Mouse (Mus musculus) hindbrain, embryonic 14.5 days (tissue): ENCODE measurements around the gene Ubr4. TPM values are rescaled to one million over a fixed set of nuclear protein-coding genes. Genes with fewer than 3 reads are reported as not detected.

Source experiments
- ATAC-seq: fragments of 200-750 bp; cut with Nextera tagmentation; 2 replicates; pipeline ENCODE4 v1.8.0; 2017; ENCODE audit warnings: moderate number of reproducible peaks, mild to moderate bottlenecking, moderate TSS enrichment, moderate library complexity; ENCODE audit not compliant: low FRiP score
- DNase-seq: peaks from one replicate; pipeline ENCODE4 v3.0.0-alpha.2; 2015; ENCODE audit warnings: low spot score
- H3K27ac ChIP-seq: fragments of 300-500 bp; sonication (generic); 2 replicates; pipeline ENCODE4 v1.5.1; 2014; ENCODE audit warnings: mild to moderate bottlenecking, moderate library complexity
- H3K27me3 ChIP-seq: fragments of 300-500 bp; sonication (generic); 2 replicates; pipeline ENCODE4 v1.6.1; 2014; ENCODE audit warnings: mild to moderate bottlenecking, low read length, mixed read lengths; ENCODE audit not compliant: control insufficient read depth, insufficient read depth
- H3K36me3 ChIP-seq: fragments of 300-500 bp; sonication (generic); replicated peaks from 2 replicates; pipeline ENCODE4 v1.6.1; 2014; ENCODE audit not compliant: control insufficient read depth, insufficient read depth
- H3K4me1 ChIP-seq: fragments of 300-500 bp; sonication (generic); replicated peaks from 2 replicates; pipeline ENCODE4 v1.6.1; 2014; ENCODE audit warnings: antibody characterized with exemption, low read length, mixed read lengths; ENCODE audit not compliant: control insufficient read depth, insufficient read depth
- H3K4me2 ChIP-seq: fragments of 300-500 bp; sonication (generic); replicated peaks from 2 replicates; pipeline ENCODE4 v1.6.1; 2014; ENCODE audit warnings: mild to moderate bottlenecking, moderate library complexity
- H3K4me3 ChIP-seq: fragments of 300-500 bp; sonication (generic); replicated peaks from 2 replicates; pipeline ENCODE4 v1.5.1; 2014; ENCODE audit warnings: mild to moderate bottlenecking, low read length
- H3K9ac ChIP-seq: fragments of 300-500 bp; sonication (generic); 2 replicates; pipeline ENCODE4 v1.6.1; 2014
- H3K9me3 ChIP-seq: fragments of 300-500 bp; sonication (generic); 2 replicates; pipeline ENCODE4 v1.6.1; 2016; ENCODE audit warnings: low read length; ENCODE audit not compliant: control insufficient read depth
- WGBS: fragments of 180-500 bp; shearing (Covaris S2); extraction: QIAGEN DNeasy Blood & Tissue Kit; methylation state at CpG from one replicate; pipeline ENCODE4 v1.1.7; 2014; 5-methylcytosine and 5-hydroxymethylcytosine counted together
- polyA plus RNA-seq: library from polyadenylated mRNA; unstranded; fragments of >200 nt; fragmentation: Nextera tagmentation; extraction: Ambion mirVana; gene quantifications from 2 replicates; pipeline ENCODE4 v1.2.1, GENCODE M21; 2014

Ubr4 gene
- polyA plus RNA-seq, 1 experiment from 2014 or later: 95.5 TPM

DNA sequence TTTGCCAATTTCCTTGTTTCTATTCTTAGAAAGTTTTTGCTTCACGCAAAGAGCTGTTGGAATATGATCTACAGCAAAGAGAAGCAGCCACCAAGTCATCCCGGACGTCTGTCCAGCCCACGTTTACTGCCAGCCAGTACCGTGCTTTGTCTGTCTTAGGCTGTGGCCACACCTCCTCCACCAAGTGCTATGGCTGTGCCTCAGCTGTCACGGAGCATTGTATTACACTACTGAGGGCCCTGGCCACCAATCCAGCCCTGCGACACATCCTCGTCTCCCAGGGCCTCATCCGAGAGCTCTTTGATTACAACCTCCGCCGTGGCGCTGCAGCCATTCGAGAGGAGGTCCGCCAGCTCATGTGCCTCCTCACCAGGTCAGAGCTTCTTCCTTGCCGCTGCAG lies 107.6 kb downstream of the Ubr4 start:
- Histone ChIP-seq H3K36me3 (peaks cover 98% of the 10 kb centered on the region), H3K9me3 (no peaks in the 10 kb centered on the region), H3K27ac (no peak overlapping the region), H3K27me3 (no peaks in the 10 kb centered on the region), H3K4me3 (no peak overlapping the region), H3K9ac (no peak overlapping the region), H3K4me2 (no peak overlapping the region), H3K4me1 (no peaks in the 10 kb centered on the region)
- 81% methylated on average over 15 of the region's 15 CpGs for WGBS
- DNase-seq (no peak), ATAC-seq (no peak)

DNA sequence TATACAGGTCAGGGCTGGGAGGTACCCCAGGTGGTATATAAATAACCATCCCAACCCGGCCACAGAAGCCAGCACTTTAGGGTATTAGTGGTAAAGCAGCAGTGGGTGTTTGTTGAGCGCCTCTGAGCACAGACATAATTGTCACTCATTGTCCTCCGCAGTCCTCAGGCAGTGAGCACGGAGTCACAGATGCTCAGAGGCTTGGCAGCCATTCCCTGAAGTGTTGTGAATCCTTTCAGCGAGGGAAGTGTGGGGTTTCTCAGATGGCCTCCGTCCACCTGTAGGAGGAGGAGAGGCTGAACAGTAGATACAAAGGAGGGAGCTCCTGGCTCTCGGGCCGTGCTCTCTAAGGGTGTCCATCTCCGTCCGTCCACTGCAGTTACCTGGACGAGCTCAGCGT lies 111.8 kb downstream of the Ubr4 start:
- no peak overlapping the region for H3K27ac ChIP-seq
- DNase-seq (no peak), ATAC-seq (no peak)
- H3K9me3 ChIP-seq: no peaks in the 10 kb centered on the region
- 95% methylated on average over 12 of the region's 12 CpGs for WGBS
- no peaks in the 10 kb centered on the region for H3K27me3 ChIP-seq
- H3K9ac ChIP-seq: no peak overlapping the region
- H3K4me3 ChIP-seq: no peak overlapping the region
- H3K4me1 ChIP-seq: no peaks in the 10 kb centered on the region
- no peak overlapping the region for H3K4me2 ChIP-seq
- peaks cover 99% of the 10 kb centered on the region for H3K36me3 ChIP-seq

DNA sequence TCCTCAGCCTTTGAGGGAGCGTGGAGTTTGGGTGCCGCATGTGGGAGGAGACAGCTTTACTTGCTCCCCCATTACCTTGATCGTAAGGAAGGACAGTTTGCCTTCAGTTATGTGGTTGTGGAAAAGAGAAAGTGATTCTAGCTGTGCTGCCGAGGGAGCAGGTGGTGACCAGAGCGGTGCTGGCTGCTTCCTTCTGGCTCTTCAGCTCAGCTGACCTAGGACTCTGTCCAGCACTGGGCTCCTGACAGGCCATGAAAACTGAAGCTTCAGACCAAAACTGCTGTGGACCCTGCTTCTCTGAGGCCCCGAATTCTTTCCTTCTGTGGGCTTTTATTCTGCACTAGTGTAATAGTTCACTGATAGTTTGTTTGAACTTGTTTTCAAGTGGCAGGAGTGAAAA lies 114.1 kb downstream of the Ubr4 start:
- H3K4me3 ChIP-seq: no peak overlapping the region
- H3K27ac ChIP-seq: no peak overlapping the region
- no peak overlapping the region for H3K4me2 ChIP-seq
- peaks cover 99% of the 10 kb centered on the region for H3K36me3 ChIP-seq
- H3K9ac ChIP-seq: no peak overlapping the region
- DNase-seq (no peak), ATAC-seq (no peak)
- H3K4me1 ChIP-seq: no peaks in the 10 kb centered on the region
- H3K27me3 ChIP-seq: no peaks in the 10 kb centered on the region
- 95% methylated on average over 6 of the region's 6 CpGs for WGBS
- no peaks in the 10 kb centered on the region for H3K9me3 ChIP-seq

DNA sequence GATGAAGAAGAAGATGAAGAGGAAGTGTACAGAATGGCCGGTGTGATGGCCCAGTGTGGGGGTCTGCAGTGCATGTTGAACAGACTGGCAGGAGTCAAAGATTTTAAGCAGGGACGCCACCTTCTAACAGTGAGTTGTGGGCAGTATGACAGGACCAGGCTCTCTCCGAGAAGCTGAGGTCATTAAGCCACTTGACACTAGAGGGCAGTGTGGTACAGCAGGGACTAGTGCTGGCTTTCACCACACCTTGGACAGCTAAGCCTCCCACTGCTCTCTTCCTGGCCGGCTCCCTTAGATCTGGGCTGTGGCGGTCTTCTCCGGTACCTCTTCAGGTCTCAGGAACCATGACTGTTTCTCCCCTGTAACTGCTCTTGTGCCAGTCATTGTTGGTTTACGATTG lies 117.8 kb downstream of the Ubr4 start:
- no peak overlapping the region for H3K27ac ChIP-seq
- no peaks in the 10 kb centered on the region for H3K9me3 ChIP-seq
- peaks cover 99% of the 10 kb centered on the region for H3K36me3 ChIP-seq
- DNase-seq (peak; percentile 88), ATAC-seq (0 out of 2 replicates have a peak, but pooled peaks have one; percentile 40)
- H3K4me3 ChIP-seq: no peak overlapping the region
- no peaks in the 10 kb centered on the region for H3K4me1 ChIP-seq
- H3K9ac ChIP-seq: no peak overlapping the region
- no peak overlapping the region for H3K4me2 ChIP-seq
- no peaks in the 10 kb centered on the region for H3K27me3 ChIP-seq
- WGBS: 46% methylated on average over 7 of the region's 7 CpGs

DNA sequence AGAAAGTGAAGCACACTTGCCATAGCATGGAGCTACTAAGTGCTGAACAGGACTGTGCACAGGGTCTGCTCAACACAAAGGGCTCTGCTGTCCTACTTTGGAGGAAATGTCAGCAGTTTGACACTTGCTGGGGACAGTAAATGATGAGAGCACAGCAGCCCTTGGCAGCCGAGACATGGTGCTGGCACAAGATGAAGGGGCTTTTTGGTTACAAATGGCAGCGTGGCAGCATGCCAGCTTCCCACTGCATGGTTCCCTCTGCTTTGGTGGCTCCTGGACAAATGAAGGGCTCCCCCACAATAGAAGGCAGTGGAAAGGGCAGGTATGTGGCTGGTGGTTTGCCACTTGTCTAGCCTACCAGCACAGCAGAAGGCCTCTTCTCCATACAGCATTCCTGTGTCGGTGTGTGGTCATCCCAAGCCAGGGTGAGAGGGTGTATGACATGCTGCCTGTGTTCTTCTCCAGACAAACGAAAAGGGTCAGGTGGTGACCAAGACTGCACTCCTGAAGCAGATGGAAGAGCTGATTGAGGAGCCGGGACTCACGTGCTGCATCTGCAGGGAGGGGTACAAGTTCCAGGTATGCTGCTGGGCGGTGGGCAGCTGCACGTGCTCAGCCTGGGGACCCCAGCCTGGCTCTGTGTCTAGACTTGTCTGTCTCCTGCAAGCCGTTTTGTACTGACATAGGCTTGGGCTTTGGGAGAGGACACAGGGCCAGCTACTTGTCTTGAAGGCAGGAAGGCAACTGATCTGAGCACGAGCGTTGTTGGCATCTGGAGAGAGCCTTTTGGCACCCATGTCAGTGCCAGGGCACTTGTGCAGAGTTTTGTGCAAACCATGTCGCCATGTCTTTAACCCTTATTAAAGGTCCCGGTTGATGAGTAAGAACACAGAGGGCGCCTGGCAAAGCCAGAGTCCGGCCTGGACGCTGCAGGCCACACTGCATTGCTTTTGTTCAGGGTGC lies 124.5 kb downstream of the Ubr4 start:
- DNase-seq (peak; percentile 74), ATAC-seq (peak; percentile 78)
- WGBS: 78% methylated on average over 16 of the region's 16 CpGs

DNA sequence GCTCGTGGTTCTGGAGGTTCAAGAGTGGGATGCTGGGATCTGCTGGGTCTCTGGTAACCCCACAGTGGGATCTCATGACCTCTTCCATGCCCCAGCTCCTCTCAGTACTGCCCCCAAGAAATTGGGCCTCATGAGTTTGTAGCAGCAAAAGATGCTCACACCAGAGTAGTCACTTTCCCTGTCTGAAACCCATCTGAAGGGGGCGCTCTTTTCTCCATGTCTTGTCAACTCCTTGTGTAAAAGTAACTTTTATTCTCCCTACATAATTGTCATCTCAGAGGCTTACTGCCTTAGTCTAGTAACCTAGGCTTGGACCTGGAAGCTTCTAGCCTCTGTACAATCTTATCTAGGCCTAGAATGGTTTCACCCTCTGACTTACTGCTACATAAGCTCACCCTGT lies 125.6 kb downstream of the Ubr4 start:
- H3K4me2 ChIP-seq: no peak overlapping the region
- H3K9ac ChIP-seq: no peak overlapping the region
- H3K4me3 ChIP-seq: no peak overlapping the region
- no peak for DNase-seq
- H3K27ac ChIP-seq: no peak overlapping the region
- no peak for ATAC-seq
- H3K4me1 ChIP-seq: no peaks in the 10 kb centered on the region
- H3K27me3 ChIP-seq: no peaks in the 10 kb centered on the region
- WGBS: 88% methylated on average over 2 of the region's 2 CpGs
- no peaks in the 10 kb centered on the region for H3K9me3 ChIP-seq
- H3K36me3 ChIP-seq: peaks cover 98% of the 10 kb centered on the region

More for the DNA sequence above, 124.5 kb downstream of the Ubr4 start:
- Histone ChIP-seq H3K4me1 (no peaks in the 10 kb centered on the region), H3K4me3 (no peak overlapping the region), H3K36me3 (peaks cover 98% of the 10 kb centered on the region), H3K9ac (no peak overlapping the region), H3K9me3 (no peaks in the 10 kb centered on the region), H3K27me3 (no peaks in the 10 kb centered on the region), H3K27ac (no peak overlapping the region), H3K4me2 (no peak overlapping the region)

DNA sequence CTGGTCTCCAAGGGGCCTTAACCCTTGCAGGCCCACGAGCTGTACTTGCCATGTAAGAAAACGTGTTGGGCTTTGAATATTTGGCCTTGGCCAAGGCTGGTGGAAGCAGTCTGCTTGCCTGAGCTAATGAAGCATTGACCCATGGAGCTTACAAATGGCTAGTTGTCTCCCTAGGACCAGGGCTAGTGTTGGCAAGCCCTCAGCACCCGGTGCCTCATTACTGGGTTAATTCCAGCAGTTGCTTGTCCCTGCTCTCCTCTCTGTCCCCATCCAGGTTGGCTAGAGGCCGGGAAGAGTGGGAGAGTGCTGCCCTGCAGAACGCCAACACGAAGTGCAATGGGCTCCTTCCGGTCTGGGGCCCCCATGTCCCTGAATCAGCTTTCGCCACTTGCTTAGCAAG lies 126.8 kb downstream of the Ubr4 start:
- Histone ChIP-seq H3K4me1 (no peaks in the 10 kb centered on the region), H3K9me3 (no peaks in the 10 kb centered on the region), H3K4me2 (no peak overlapping the region), H3K27me3 (no peaks in the 10 kb centered on the region), H3K4me3 (no peak overlapping the region), H3K27ac (no peak overlapping the region), H3K36me3 (peaks cover 98% of the 10 kb centered on the region), H3K9ac (no peak overlapping the region)
- 91% methylated on average over 8 of the region's 8 CpGs for WGBS
- no peak for DNase-seq
- ATAC-seq: no peak

DNA sequence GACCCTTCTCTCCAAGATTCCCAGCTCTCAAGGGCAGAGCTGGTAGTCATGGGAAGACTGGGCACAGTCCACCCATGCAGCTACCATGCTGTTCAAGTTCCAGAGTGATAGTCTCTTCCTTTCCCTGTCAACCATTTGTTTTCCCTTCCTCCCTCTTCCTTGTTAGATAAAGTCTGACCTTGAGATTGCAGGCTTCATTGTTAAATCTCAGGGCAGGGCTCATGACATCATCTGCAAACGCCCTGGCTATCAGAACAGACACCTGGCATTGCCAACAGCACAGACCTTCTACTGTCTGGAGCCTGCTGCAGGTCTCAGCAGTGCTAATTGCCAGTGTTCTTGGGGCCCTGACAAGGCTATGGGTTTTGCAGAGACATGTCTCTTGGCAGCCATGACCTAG lies 129.0 kb downstream of the Ubr4 start:
- Histone ChIP-seq H3K4me3 (no peak overlapping the region), H3K9ac (no peak overlapping the region), H3K4me1 (no peaks in the 10 kb centered on the region), H3K36me3 (peaks cover 97% of the 10 kb centered on the region), H3K4me2 (no peak overlapping the region), H3K27ac (no peak overlapping the region), H3K9me3 (no peaks in the 10 kb centered on the region), H3K27me3 (no peaks in the 10 kb centered on the region)
- no peak for DNase-seq
- WGBS: 76% methylated on average over 1 of the region's 1 CpGs
- no peak for ATAC-seq

DNA sequence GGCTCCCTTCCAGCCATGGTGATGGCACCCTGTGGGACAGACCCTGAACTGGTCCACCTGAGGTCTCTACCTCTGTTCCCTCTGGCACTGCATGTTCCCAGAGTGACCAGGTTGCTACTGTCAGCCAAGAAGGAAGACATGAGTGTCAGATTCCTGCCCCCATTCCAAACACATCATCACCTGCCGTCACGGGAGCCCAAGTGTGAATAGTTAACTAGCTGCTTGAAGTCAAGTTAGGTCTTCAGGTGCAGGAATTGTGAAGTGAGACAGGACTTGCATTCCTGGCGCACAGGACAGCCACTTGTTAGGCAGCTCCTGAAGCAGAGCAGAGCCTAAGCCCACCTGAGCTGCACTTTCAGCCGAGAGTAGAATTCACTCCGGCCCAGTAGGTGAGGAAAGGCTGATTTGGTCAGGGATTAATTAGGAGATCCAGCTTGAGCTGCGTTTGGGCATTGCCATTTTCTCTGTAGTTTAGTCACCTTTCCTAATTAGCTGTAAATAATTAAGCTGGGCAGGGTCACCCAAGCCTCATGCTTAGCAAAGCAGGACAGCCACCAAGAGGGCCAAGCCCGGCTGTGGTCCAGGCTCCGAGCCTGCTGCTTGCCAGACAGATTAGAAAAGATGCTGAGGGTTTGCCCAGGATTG lies 131.2 kb downstream of the Ubr4 start:
- WGBS: 95% methylated on average over 8 of the region's 8 CpGs
- no peak for ATAC-seq
- H3K9me3 ChIP-seq: no peaks in the 10 kb centered on the region
- no peak overlapping the region for H3K4me2 ChIP-seq
- no peak overlapping the region for H3K4me3 ChIP-seq
- H3K36me3 ChIP-seq: peaks cover 99% of the 10 kb centered on the region
- no peak overlapping the region for H3K9ac ChIP-seq
- no peak for DNase-seq
- H3K27ac ChIP-seq: no peak overlapping the region
- no peaks in the 10 kb centered on the region for H3K27me3 ChIP-seq
- H3K4me1 ChIP-seq: no peaks in the 10 kb centered on the region
